Mouse (Mus musculus) spleen, adult 2 months (tissue): Measurements from ENCODE around the gene Hist2h4. TPM values are rescaled to one million over a fixed set of nuclear protein-coding genes. Genes with fewer than 3 reads are reported as not detected.
"Not testable (repeated sequence)": the region's sequence is repeated elsewhere in the genome, so short reads cannot be mapped to it uniquely, and the experiment has no call there.

Experiments used
- DNase-seq, 2 experiments: peaks; one replicate each; pipeline versions ENCODE4 v3.0.0 to v3.0.0-alpha.2; 2012 to 2021; ENCODE audit warnings: low spot score in 2 of 2, low read depth in 1 of 2
- H3K27ac ChIP-seq: fragments of 200-500 bp; 2 replicates; pipeline ENCODE4 v1.5.1; 2012; ENCODE audit warnings: low read length, inconsistent platforms; ENCODE audit not compliant: insufficient read depth
- H3K27me3 ChIP-seq: fragments of 200-500 bp; 2 replicates; pipeline ENCODE4 v1.6.1; 2012; ENCODE audit warnings: mild to moderate bottlenecking, moderate library complexity, low read length, inconsistent platforms; ENCODE audit not compliant: control insufficient read depth, insufficient read depth
- H3K36me3 ChIP-seq: fragments of 200-500 bp; 2 replicates; pipeline ENCODE4 v1.6.1; 2012; ENCODE audit warnings: mild to moderate bottlenecking, low read length, inconsistent platforms; ENCODE audit not compliant: control insufficient read depth, insufficient read depth
- H3K4me1 ChIP-seq: fragments of 200-500 bp; 2 replicates; pipeline ENCODE4 v1.6.1; 2011; ENCODE audit warnings: inconsistent platforms; ENCODE audit not compliant: control insufficient read depth, insufficient read depth, insufficient read length
- H3K4me3 ChIP-seq: fragments of 200-500 bp; 2 replicates; pipeline ENCODE4 v1.5.1; 2011; ENCODE audit warnings: mild to moderate bottlenecking, inconsistent platforms; ENCODE audit not compliant: insufficient read depth, insufficient read length; ENCODE audit errors: extremely low read depth
- CTCF ChIP-seq: fragments of 200-500 bp; IDR thresholded peaks from 2 replicates; pipeline ENCODE4 v1.5.1; 2011; ENCODE audit warnings: mild to moderate bottlenecking, inconsistent platforms; ENCODE audit not compliant: insufficient read depth, insufficient read length, insufficient replicate concordance; ENCODE audit errors: extremely low read depth
- POLR2A ChIP-seq: fragments of 200-500 bp; IDR thresholded peaks from 2 replicates; pipeline ENCODE4 v1.6.1; 2011; ENCODE audit warnings: low read depth, low read length, inconsistent platforms
- WGBS: fragments of 180-500 bp; shearing (Covaris S2); methylation state at CpG from one replicate; pipeline ENCODE4 v1.1.7; 2018; 5-methylcytosine and 5-hydroxymethylcytosine counted together
- polyA plus RNA-seq: library from polyadenylated mRNA; depleted of rRNA; stranded (reverse); fragments of >200 nt; gene quantifications from 2 replicates; pipeline ENCODE4 v1.2.3, GENCODE M21; 2012

Gene Hist2h4
- polyA plus RNA-seq, 1 experiment: 9.3 TPM

- no peak for DNase-seq
- Histone ChIP-seq H3K4me3 (no peak overlapping the region), H3K36me3 (no peaks in the 10 kb centered on the region), H3K27ac (peak overlapping the region; percentile 43), H3K27me3 (no peaks in the 10 kb centered on the region), H3K4me1 (no peaks in the 10 kb centered on the region)
- 72% methylated on average over 3 of the region's 3 CpGs for WGBS
- no peak for TF ChIP-seq POLR2A
- no peak for TF ChIP-seq CTCF
These were observed 12.2 kb downstream of the Hist2h4 start for GRCm38 (mm10) chr3:96250890-96251289.

- TF ChIP-seq POLR2A: no peak
- TF ChIP-seq CTCF: no peak
- Histone ChIP-seq H3K4me1 (peaks cover 4% of the 10 kb centered on the region; the same call in 1 of the 2 replicates), H3K27me3 (no peaks in the 10 kb centered on the region), H3K36me3 (no peaks in the 10 kb centered on the region), H3K27ac (no peak overlapping the region), H3K4me3 (no peak overlapping the region)
- 88% methylated on average over 4 of the region's 4 CpGs for WGBS
- DNase-seq: no peak
These were observed 14.1 kb downstream of the Hist2h4 start for GRCm38 (mm10) chr3:96249034-96249345.

GRCm38 (mm10) chr3:96248141-96249033 lies 14.7 kb downstream of the Hist2h4 start:
- DNase-seq: no peak
- no peak overlapping the region; the same call in 1 of the 2 replicates for H3K4me3 ChIP-seq
- H3K27ac ChIP-seq: no peak overlapping the region
- H3K36me3 ChIP-seq: no peaks in the 10 kb centered on the region
- no peaks in the 10 kb centered on the region for H3K27me3 ChIP-seq
- WGBS: 68% methylated on average over 6 of the region's 6 CpGs
- no peak for TF ChIP-seq POLR2A
- TF ChIP-seq CTCF: no peak
- H3K4me1 ChIP-seq: peaks cover 7% of the 10 kb centered on the region; the same call in 1 of the 2 replicates

- Histone ChIP-seq H3K4me1 (peaks cover 7% of the 10 kb centered on the region; the same call in 1 of the 2 replicates), H3K27me3 (no peaks in the 10 kb centered on the region), H3K27ac (no peak overlapping the region), H3K4me3 (no peak overlapping the region; the same call in 1 of the 2 replicates), H3K36me3 (no peaks in the 10 kb centered on the region)
- 19% methylated on average over 11 of the region's 11 CpGs for WGBS
- DNase-seq: no peak
- no peak for TF ChIP-seq CTCF
- TF ChIP-seq POLR2A: no peak
These were observed 15.6 kb downstream of the Hist2h4 start for GRCm38 (mm10) chr3:96247356-96248140.

GRCm38 (mm10) chr3:96246427-96246856 lies 16.7 kb downstream of the Hist2h4 start, which contains the start of gene Hist2h3c1:
Gene Hist2h3c1 (plus strand): TSS chr3:96246685.
- WGBS: 0% methylated on average over 10 of the region's 47 CpGs
- H3K27me3 ChIP-seq, DNase-seq, H3K36me3 ChIP-seq, H3K4me1 ChIP-seq: not testable (repeated sequence)
- peak within 1 kb of the TSS; percentile 89 for H3K27ac ChIP-seq
- peak within 1 kb of the TSS; percentile 60; the same call in 1 of the 2 replicates for H3K4me3 ChIP-seq

- under 1% methylated on average over 11 of the region's 21 CpGs for WGBS
- not testable (repeated sequence) for H3K4me1 ChIP-seq, H3K36me3 ChIP-seq, H3K27me3 ChIP-seq, DNase-seq
- Histone ChIP-seq H3K27ac (peak overlapping the region; percentile 89), H3K4me3 (peak overlapping the region; percentile 60; the same call in 1 of the 2 replicates)
These were observed 17.1 kb downstream of the Hist2h4 start for GRCm38 (mm10) chr3:96246018-96246417.
